Mouse (Mus musculus) adipocyte (in vitro differentiated cells): ENCODE measurements at regions not wholly inside any gene's neighbourhood (a gene's known extent, or its start where the extent isn't known, plus 50 kb on each side); places are given as distances from the start of the nearest gene placed in this dataset.
A peak's percentile ranks its signal among the peaks of the same experiment; 100 is the strongest.
"Not testable (repeated sequence)": the region's sequence is repeated elsewhere in the genome, so short reads cannot be mapped to it uniquely, and the experiment has no call there.

Source experiments
- DNase-seq: peaks from one replicate; pipeline ENCODE4 v3.0.0-alpha.2; 2016; ENCODE audit warnings: low spot score

DNA sequence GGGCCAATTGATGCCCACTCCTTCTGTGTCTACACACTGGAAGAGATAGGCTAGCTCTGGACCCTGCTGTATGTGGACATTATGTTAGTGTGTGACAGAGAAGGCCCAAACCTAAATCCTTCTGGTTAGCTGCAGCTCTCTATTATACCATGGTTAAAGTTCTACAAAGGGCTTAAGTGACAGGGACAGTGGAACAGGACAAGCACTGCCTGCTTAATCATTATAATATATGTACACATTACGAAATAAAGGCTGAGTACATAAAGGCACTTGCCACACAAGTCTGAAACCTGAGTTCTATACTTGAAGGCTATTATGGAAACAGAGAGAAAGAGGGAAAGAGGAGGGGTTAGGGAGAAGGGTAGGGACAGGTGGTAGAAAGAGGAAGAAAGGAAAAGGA lies 55.2 kb downstream of the Rdh14 start:
- no peak for DNase-seq

- DNase-seq: peak; percentile 5
Measured at GRCm38 (mm10) chr12:10457960-10458655, 67.5 kb downstream of the Rdh14 start.

DNA sequence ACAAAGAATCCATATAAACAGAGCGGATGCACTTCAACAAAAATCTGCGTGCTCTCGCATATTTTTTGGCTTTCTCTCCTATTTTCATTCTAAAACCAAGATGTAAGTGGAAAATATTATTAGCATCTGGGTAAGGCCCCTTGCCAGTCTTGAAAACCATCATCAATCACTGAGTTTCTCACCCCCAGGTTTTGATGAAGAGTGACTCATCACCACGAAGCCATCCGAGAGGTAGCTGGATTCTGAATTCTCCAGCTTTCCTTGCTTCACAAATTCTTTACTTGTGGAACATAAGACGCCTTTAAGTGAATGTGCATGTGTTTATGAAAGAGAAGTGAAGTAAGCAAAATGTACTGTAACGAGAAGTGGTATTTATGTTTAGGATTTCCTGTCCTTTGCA lies 71.2 kb downstream of the Rdh14 start:
- no peak for DNase-seq

- no peak for DNase-seq
Measured at GRCm38 (mm10) chr12:10462956-10463355, 72.4 kb downstream of the Rdh14 start.

GRCm38 (mm10) chr12:10473986-10474385 lies 83.4 kb downstream of the Rdh14 start:
- DNase-seq: peak; percentile 26

DNA sequence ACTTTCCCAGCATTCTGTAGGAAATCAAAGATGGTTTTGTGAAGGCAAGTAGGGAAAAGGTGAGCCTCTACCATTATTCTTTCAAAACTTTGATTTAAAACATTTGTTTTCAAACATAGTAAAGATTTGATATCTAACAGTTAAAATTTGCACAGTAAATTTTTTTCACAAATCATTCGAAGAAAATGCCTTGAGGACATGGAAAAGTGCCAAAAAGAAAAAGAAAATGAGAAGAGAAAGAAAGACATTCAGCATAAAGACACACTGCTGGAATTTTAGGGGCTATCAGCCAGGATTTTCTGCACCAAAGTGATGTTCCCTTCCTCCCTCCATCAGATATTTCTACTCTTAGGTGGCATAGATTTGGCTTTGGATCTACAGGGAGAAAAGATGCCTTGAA lies 90.2 kb downstream of the Rdh14 start:
- DNase-seq: peak; percentile 17

- DNase-seq: no peak
Measured at GRCm38 (mm10) chr12:10482294-10483010, 91.9 kb downstream of the Rdh14 start.

DNA sequence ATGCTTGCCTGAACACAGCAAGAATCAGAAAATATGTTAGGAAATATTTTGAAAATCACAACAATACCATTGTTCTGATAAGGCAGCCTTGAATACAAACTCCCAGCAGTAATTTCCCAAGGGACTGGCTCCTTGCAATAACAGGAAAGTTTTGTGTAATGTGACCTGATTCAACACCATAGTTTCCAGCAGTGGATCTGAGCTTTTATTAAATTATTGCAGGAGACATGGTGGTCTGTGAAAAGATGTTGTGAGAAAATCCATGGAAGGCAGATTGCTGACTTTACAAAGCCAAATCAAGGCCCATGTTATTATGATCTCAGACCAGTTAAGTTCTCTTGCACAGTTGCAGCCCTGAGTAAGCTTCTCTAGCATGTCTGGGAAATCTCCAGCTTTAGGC lies 116.1 kb downstream of the Rdh14 start:
- peak; percentile 45 for DNase-seq

GRCm38 (mm10) chr12:10513526-10513925 lies 123.0 kb downstream of the Rdh14 start:
- DNase-seq: no peak

DNA sequence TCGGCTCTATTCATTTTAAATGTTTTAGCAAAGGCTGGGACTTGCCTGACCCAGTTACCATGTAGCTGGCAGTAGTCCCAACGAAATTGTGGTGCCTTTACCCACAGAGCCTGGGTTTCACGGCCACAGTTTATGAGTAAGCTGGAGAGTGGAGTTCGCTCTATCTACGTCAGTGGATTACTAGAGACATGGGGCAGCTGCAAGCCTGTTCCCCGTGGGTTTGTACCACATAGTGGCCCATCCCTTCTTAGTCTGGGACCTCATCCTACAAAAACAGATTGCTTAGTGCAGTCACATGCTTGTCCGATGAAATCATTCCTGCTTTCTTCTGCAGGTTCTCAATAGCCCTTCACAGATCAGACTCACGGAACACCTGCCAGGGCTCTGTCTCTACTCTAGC lies 123.7 kb downstream of the Rdh14 start:
- DNase-seq: peak; percentile 31

GRCm38 (mm10) chr12:10524509-10525286 lies 134.1 kb downstream of the Rdh14 start:
- DNase-seq: peak; percentile 47

DNA sequence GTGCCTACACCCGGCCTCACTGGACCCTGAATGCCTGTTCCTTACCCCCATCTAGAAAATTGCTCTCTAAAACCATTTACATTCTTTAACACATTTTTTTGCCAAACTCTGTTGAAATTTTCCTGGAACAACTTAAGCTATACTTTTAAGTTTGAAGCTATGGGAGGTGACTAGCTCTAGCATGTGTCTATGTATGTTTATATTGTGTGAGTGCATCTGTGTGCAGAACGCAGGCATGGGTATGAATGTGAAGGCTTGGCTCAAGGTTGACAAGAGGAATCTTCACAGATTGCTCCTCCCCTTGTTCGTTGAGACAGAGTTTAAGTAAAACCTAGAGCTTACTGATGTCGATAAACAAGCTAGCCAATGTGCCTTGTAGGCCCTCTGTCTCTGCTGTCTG lies 135.4 kb downstream of the Rdh14 start:
- no peak for DNase-seq

DNA sequence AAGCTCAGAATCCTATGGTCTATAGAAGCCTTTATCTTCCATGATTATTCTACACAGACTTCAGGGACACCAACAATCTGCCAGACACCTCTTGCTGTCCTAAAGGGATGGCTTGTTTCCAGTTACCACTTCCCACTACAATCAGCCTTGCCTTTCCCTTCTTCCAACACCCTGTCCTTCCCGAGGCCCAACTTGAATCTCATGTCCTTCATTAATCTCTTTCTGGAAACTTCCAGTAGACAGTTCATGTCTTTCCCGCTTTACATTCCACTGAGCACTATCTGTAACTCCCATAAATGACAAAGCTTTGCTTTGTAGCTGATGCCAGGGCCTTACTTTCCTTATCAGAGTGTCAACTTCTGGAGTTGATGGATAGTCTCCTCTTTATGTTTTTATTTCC lies 138.5 kb downstream of the Rdh14 start:
- no peak for DNase-seq

GRCm38 (mm10) chr12:10530996-10531395 lies 140.4 kb downstream of the Rdh14 start:
- DNase-seq: no peak

DNA sequence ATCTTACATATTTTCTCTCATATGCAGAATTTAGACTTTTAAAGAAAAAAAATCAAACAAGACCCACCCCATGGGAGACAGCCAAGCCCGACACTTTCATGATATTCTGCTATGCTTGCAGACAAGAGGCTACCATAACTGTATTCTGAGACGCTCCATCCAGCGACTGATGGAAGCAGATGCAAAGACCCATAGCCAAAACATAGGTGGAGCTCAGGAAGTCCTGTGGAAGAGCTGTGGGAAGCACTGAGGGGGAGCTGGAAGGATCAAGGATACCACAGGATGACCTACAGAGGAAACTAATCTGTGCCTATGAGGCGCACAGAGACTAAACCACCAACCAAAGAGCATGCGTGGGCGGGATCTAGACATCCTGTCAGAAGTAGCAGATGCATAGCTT lies 143.4 kb downstream of the Rdh14 start:
- no peak for DNase-seq

GRCm38 (mm10) chr12:10536239-10536638 lies 145.7 kb downstream of the Rdh14 start:
- no peak for DNase-seq

DNA sequence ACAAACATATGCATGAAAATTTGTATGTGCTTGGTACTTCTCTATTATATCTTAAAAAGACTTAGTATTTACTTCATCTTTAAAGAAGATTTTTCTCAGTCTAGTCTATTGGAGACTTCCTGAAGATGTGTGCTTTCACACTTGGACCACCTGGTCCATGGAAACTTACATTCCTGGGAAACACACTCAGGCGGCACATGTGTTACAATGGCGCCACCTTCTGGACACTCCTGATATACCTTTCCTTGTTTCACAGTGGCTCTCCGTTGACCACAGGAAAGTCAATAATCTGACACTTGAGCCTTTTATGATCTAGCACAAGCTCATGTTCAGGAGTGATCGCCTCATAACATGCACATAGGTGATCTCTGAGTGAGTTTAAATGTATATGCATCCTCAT lies 146.5 kb downstream of the Rdh14 start:
- DNase-seq: peak; percentile 78

DNA sequence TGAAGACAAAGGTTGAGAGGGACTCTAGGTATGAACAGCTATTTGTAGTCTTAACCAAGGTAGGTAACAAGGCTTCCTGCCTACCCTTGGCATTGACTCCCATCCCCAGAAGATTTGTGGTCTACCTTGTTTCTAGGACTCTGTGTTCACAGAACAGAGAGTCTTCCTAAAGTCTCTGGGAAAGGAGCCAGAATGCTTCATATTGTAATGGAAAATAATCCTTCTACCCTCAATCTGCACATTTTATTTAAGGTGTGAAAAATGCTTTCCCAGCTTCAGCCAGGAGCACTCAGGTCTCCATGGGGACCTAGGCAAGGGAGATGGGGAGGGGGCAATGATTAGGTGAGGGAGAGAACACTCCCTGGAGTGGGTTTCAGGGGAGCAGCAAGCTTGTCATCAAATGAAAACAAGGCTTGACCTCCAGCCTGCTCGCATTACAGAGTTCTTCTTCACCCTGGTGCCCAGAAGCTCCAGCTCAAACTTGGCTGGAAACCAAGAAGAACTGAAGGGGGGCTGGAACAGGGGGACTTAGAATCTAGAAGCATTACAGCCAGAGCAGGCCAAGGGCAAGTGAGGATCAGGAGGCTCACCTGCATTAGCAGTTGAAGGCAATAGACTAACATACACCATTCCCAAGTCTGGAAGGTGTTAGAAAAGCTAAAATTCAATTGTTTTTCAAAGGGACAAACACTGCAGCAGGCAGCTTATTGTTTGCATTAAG lies 159.1 kb downstream of the Rdh14 start:
- DNase-seq: no peak

DNA sequence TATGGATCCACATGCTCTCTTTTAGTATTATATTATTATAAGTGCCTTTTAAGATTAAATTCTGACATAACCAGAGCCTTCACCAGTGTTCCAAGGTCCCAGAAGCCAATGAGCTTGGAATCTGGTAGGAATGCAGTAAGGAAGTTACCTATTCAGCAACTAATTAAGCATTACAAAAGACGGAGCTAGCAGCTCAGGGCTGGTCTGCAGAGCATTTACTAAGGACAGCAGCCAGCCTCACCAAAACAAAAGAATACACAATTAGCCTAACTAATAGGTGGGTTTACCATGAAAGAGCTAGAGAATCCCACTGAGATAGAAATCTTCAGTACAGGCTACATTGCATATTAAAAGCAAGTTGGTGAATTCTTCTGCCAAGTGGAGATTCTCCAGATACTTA lies 164.1 kb downstream of the Rdh14 start:
- not testable (repeated sequence) for DNase-seq

- peak; percentile 30 for DNase-seq
Measured at GRCm38 (mm10) chr12:10562966-10563365, 172.4 kb downstream of the Rdh14 start.

DNA sequence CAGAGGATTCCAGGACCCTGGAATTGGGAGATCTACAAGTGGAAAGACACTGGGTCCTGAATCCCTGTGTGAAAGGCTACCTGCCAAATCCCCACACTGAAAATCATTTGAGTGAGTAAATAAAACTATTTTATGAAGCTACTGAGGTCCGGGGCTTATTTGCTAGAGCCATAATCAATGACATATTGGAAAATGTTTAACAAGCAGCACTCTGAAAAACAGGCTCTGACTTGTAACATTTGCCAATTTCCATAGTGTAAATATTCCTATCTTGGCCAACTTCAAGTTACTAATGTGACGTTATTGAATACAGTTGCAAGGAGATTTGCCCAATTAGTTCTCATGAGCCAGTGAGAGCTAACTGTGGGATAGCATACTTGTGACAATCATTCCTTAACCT lies 177.3 kb downstream of the Rdh14 start:
- DNase-seq: no peak

GRCm38 (mm10) chr12:10571643-10572377 lies 181.2 kb downstream of the Rdh14 start:
- no peak for DNase-seq
